Mouse (Mus musculus) thymus, postnatal 10 days (tissue): Measurements from ENCODE around the gene Ttc1.

Experiments used
- DNase-seq, 2 experiments: peaks; one replicate each; pipeline ENCODE4 v3.0.0; 2021; ENCODE audit warnings: low spot score in 2 of 2

Gene Ttc1

DNA sequence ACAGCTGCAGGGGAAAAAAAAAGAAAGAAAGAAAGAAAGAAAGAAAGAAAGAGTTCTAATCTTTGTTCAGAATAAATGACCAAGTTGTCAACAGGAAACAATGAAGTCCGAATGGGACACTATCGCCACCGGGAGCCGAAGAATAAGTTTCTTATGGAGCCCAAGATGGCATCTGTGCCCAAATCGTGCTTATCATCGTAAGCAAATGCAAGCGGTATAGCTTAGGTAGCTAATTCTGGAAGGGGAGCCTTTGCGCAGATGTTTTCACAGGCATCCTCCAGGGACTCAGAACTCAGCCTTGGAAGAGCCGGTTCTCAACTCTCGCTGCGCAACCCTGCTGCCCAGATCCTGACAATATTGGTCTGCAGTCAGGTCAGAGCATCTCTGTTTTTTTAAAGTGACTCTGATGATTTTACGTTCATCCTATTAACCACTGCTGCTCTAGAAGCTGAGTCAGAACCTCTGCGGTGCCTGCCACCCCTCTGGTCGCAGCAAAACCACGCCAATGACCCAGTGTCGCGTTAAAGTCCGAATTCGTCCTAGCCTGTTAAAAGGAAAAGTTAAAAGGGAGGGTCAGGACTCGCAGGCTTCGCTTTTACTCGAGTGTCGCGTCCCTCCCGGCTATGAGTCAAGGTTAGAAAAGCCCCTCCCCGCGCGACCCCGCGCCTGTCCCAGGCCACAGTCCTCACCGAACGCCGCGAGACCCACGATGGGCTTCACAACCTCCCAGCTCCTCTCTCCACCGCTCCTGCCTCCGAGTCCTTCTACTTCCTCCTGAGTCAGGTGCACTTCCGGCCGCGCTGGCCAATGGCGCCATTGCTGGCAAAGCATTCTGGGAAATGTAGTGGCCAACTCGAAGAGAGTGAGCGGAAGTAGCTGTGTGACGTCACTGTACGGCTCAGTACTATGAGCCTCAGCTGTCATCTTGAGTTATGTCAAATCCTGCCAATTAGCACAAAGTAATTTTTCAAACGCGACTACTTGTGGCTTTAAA, at the start of gene Ttc1:
TSS of gene Ttc1 (minus strand) at position 776 of the 994 bp plus-strand sequence.
- DNase-seq = peak; percentile 95 to 97

GRCm38 (mm10) chr11:43795992-43796391, 48.2 kb upstream of the Ttc1 start:
- no peak for DNase-seq

GRCm38 (mm10) chr11:43790446-43790845, 42.6 kb upstream of the Ttc1 start:
- no peak for DNase-seq

DNA sequence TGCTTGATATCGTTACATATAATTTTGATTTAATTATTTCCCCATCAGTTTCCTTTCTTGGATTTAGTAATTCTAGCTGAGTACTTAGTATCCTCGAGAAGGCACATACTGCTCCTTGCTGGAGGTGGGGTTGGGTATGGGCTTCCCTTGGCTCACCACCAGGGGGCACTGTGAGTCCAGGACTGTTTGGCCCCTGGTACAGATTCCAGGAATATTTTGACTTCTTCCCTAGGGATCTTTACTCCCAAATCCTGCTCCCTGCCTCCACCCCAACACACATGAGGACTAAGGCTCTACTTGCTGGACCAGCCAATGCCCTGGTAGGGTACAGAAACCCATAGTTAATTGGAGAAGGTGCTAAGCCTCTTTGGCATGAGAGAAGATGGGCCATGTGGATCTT, 36.0 kb upstream of the Ttc1 start:
- DNase-seq = peak in 1 of 2 experiments; percentile 52

DNA sequence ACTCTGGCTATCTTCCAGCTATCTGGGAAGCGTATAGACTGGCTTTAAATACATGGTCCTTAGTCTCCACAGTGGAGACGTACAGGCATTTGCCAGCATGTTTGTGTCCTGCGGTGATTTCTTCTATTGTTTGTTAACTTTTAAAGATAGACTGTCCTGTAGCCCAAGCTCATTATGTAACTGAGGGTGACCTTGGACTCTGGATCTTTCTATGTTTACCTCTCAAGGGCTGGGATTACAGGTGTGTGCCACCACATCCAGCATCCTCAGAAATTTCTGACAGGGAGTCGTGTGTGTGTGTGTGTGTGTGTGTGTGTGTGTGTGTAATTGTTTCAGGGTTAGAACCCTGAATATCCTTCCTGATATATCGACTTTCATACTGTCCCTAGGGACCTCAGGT, 35.3 kb upstream of the Ttc1 start:
- DNase-seq = no peak

GRCm38 (mm10) chr11:43779551-43779950, 31.7 kb upstream of the Ttc1 start:
- DNase-seq = no peak

DNA sequence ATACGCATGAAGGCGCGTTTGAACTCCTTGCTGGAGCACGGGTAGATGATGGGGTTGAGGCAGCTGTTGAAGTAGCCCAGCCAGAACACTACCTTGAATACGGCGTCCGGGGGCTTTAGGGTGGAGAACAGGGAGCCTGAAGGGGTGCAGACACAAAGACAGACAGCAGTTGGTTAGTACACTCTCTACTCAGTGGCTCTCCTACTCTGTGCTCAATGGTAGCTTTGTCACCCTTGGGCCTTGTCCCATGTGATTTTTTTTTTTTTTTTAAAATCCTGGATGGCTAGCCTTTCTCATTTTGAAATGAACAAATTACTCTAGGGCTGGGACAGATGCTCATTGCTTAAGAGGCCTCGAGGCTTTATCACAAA, 28.5 kb upstream of the Ttc1 start:
- no peak for DNase-seq

DNA sequence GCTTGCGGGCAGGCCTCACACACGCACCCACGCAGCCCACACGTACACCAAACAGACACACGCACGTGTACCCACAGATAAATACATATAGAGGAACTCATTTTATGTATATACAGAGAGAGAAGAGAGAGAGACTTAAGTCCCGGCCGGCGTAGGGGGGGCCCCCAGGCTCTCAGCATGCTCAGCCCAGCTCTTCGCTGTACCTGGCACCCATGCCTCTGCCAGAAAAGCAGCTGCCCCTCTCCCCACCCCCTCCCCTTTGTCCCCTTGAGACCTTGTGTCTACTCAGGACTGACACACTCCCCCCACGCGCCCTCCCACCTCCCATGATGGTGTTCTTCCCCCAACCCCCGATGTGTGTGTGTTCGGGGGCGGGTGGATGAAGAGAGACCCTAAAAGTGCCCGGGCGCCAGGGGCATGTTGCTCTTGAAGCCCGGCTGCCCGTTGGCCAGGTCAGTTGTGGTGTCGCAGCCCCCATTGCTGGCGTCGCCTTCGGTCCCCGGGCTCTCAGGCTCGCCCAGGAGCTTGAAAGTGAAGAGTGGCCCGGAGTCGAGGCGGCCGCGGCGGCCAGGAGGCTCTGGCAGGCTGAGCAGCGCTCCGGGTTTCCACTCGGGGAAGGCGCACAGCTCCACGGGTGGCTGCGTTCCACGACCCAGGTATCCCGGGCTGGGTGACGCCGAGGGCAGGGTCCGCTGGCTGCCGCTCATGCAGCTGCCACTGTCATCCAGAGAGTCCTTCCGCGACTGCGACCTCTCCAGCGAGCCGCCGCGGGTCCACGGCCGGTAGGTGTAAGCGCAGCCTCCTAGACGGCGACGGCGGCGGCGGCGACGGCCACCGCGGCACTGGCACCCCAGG, 27.9 kb upstream of the Ttc1 start:
- DNase-seq = peak in 1 of 2 experiments; percentile 16

DNA sequence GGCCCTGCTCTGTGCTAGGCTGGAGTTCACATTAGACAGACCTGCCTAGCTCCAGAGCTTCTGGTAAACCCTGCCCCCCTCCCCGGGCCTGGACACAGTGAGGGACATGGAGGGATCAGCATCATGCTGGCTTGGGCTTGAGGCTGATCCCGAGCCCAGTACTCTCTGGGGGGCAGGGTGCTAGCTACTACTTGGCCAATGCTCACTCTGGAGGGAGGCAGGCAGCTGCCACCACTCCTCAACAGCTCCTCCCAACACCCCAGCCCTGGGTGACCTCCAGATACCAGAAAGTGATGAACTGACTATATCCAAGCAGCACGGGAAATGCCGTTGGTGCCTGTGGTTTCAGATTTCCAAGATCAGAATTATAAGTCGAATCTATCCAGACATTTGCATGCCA, 25.9 kb upstream of the Ttc1 start:
- DNase-seq = no peak

DNA sequence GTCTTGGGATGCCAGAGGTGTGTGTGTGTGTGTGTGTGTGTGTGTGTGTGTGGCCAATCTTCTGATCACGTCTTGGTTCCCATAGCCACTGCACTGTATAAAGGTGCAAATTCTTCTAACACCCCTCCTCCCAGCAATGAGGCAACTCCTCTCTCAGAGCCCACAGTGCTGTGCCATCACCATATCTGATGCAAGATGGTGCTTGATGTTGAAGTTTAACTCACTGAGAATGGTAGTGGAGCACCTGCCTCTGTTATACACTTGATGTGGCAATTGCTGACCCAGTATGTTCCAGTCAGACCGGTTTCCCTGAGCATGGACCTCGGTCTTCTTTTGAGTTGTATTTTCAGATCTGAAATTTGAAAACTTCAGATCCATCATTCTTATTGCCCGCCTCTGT, 22.3 kb upstream of the Ttc1 start:
- no peak for DNase-seq

GRCm38 (mm10) chr11:43767749-43768148, 19.9 kb upstream of the Ttc1 start:
- DNase-seq = no peak

GRCm38 (mm10) chr11:43766922-43767648, 19.3 kb upstream of the Ttc1 start:
- DNase-seq = peak; percentile 65 to 74

GRCm38 (mm10) chr11:43758436-43758835, 10.6 kb upstream of the Ttc1 start:
- DNase-seq = no peak

DNA sequence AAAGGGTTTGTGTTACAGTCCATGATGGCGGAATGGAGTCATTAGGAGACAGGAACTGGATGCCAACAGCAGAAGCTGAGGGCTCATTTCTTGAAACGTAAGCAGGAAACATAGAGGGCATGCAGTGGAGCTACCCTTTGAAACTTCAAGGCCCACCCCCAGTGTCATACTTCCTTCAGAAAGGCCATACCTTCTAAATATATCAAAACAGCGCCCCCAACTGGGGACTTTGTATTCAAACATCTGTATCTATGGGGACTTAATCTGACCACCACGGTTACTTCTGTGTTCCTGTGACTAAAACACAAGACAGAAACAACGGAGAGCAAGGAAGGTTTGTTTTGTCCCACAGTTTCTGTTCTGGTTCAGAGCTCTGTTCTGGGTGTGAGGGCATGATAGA, 7.6 kb upstream of the Ttc1 start:
- no peak for DNase-seq

DNA sequence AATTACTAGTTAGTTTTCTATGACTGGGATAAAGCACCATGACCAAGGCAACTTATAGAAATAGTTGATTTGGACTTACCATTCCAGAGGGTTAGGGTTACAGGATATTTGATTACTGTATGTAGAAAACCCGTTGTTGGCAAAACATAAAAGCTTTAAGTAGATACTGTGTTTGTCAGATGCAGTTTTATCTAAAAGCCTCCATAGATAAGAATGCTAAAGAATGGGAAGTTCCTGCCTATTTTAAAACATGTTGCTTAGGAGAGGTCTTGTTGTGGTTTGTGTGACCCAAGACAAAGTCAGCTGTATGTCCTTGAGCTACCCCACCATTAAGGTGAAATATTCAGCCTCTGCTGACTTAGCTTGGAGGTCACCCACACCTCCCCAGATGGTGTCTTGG, 6.8 kb upstream of the Ttc1 start:
- no peak for DNase-seq

DNA sequence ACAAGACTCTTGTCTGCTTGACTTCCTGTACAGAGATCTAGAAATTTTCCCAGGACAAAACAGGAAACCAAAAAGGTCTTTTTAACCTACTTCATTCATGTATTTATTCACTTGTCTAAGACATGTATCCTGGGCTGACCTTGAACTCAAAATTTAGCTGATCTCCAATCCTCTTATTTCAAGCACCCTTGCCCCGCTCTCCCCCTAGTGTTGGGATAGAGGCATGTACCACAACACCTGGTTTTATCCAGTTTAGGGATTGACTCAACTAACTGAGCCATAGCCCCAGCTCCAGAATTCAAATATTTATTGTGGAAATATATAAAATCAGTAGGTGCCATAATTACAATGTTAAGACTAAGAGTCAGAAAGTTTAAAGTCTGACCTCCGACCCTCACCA, 3.7 kb upstream of the Ttc1 start:
- DNase-seq = no peak

DNA sequence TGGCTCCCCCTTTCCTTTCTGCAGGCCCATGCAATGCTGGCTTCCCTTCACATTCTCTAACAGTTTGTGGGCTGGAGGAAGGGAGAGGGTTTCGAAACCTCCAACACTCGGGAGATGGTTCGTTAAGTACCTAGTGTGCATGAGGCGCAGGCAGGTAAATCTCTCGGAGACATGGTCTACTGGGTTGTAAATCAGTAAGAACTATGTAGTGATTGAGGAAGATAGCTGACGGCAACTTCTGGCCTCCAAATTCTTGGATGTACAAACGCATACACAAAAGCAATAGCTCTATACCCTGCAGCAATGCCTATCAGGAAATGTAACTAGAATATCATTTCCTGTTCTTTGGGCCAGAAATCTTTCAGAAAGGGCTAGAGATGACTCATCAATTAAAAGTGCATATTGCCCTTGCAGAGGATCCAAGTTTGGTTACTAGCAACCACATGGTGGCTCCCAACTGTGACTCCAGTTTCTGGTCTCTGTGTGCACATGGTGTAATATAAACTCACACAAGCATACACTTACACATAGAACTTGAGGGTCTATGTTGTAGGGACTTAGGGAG, 19.0 kb downstream of the Ttc1 start:
- no peak for DNase-seq

- no peak for DNase-seq
These were observed 20.0 kb downstream of the Ttc1 start for GRCm38 (mm10) chr11:43727796-43728195.

DNA sequence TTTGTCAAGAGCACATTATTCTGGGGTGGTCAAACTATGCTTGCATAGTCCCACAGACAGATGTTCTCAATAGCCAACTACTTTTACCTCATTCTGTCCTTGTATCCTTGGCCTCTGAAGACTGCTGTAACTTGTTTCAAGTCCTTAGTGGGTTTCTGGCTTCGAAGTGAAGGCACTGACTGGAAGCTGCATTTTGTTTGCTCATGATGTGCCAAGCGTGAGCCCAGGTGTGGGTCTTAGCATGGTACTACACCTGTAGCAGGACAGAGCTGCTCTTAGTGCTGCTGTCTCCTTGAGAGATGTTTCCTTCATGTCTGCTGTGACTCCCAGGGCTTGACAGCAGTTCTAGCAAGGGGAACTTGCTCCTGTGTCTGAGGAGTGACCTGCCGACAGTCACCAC, 24.4 kb downstream of the Ttc1 start:
- no peak for DNase-seq

DNA sequence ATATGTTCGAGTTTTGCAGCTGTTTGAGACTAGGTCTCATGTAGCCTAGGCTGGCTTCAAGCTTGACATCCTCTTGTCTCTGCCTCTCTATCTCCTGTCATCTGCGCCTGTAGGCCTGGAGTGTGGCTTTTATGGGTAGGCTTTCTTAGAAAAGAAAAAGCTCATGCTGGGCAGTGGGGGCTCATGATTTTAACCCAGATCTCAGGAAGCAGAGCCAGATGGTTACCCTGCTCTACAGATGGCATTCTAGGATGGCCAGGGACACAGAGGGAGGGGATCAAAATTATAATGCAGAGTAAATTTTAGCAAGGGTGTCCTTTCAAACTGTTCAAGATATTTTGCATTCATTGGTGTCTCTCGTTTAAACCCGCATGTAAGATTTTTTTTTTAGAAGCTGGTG, 35.6 kb downstream of the Ttc1 start:
- DNase-seq = no peak

- no peak for DNase-seq
These were observed 39.4 kb downstream of the Ttc1 start for GRCm38 (mm10) chr11:43708409-43708808.

GRCm38 (mm10) chr11:43705751-43706150, 42.1 kb downstream of the Ttc1 start:
- DNase-seq = no peak
